Mouse (Mus musculus) midbrain, embryonic 11.5 days (tissue): ENCODE results near the gene Sbf2. TPM values are rescaled to one million over a fixed set of nuclear protein-coding genes. Genes with fewer than 3 reads are reported as not detected.
A peak's percentile ranks its signal among the peaks of the same experiment; 100 is the strongest.

ENCODE experiments used
- ATAC-seq: fragments of 200-750 bp; cut with Nextera tagmentation; 2 replicates; pipeline ENCODE4 v1.8.0; 2017; ENCODE audit warnings: moderate TSS enrichment, moderate library complexity; ENCODE audit not compliant: low FRiP score
- DNase-seq: peaks from one replicate; pipeline ENCODE4 v3.0.0; 2015; ENCODE audit warnings: low spot score; ENCODE audit errors: missing footprints
- H3K27ac ChIP-seq: fragments of 300-500 bp; sonication (generic); 2 replicates; pipeline ENCODE4 v1.5.1; 2014; ENCODE audit warnings: low read depth, low read length
- H3K27me3 ChIP-seq: fragments of 300-500 bp; sonication (generic); 2 replicates; pipeline ENCODE4 v1.6.1; 2014; ENCODE audit warnings: mild to moderate bottlenecking, low read length, moderate library complexity, mixed read lengths; ENCODE audit not compliant: control insufficient read depth, insufficient read depth
- H3K36me3 ChIP-seq: fragments of 300-500 bp; sonication (generic); 2 replicates; pipeline ENCODE4 v1.6.1; 2014; ENCODE audit warnings: mild to moderate bottlenecking, low read length, moderate library complexity, mixed read lengths; ENCODE audit not compliant: control insufficient read depth, insufficient read depth
- H3K4me1 ChIP-seq: fragments of 300-500 bp; sonication (generic); 2 replicates; pipeline ENCODE4 v1.6.1; 2014; ENCODE audit warnings: low read length; ENCODE audit not compliant: control insufficient read depth, insufficient read depth
- H3K4me2 ChIP-seq: fragments of 300-500 bp; sonication (generic); 2 replicates; pipeline ENCODE4 v1.6.1; 2014; ENCODE audit warnings: mild to moderate bottlenecking, moderate library complexity
- H3K4me3 ChIP-seq: fragments of 300-500 bp; sonication (generic); 2 replicates; pipeline ENCODE4 v1.5.1; 2014; ENCODE audit warnings: low read depth, low read length
- H3K9ac ChIP-seq: fragments of 300-500 bp; sonication (generic); 2 replicates; pipeline ENCODE4 v1.6.1; 2014; ENCODE audit warnings: low read length
- H3K9me3 ChIP-seq: fragments of 300-500 bp; sonication (generic); 2 replicates; pipeline ENCODE4 v1.6.1; 2016; ENCODE audit warnings: low read length; ENCODE audit not compliant: control insufficient read depth
- WGBS: fragments of 180-500 bp; shearing (Covaris S2); extraction: QIAGEN DNeasy Blood & Tissue Kit; methylation state at CpG from one replicate; pipeline ENCODE4 v1.1.7; 2014; 5-methylcytosine and 5-hydroxymethylcytosine counted together
- polyA plus RNA-seq: library from polyadenylated mRNA; unstranded; fragments of >200 nt; fragmentation: Nextera tagmentation; extraction: Ambion mirVana; gene quantifications from 2 replicates; pipeline ENCODE4 v1.2.1, GENCODE M21; 2014

Sbf2 gene
- polyA plus RNA-seq, 1 experiment from 2014 or later, result 34.6 TPM

DNA sequence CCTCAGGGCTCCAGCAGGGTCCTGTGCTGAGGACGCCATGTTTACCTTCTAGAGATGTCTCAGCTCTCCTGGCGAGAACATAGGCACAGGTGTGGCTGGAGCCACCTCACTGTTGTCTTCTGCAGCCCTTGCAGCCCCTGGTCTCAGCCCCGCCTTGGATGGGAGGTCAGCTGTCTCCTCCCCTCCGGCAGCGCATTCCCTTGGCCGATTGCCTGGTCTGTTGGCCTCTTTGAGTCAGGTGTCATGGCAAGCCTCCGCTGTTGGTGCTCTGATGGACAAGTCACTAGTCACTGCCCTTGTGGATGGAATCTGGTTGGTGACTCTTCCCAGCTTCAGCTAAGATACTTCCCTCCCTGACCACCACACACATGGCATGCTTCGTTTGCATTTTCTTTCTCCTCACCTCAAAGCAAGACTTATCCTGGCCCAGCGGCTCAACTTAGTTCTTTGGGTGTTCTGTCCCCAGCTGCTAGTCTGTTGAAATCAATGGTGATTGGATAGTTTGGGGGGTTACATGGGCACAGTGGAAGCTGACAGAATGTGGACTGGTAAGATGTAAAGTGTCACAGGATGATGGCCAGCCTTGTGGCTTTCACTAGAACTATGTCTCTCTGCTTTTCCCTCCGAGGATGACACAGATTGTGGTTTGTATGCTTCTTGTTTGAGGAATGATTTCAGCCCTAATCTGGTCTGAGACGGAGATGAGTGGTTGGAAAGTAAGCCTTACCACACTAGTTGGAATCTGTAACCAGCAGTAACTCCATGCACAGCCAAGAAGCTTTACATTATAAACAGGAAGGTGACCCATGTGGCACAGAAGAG, 333.1 kb downstream of the Sbf2 start:
- H3K4me3 ChIP-seq, result no peak overlapping the region
- no peak overlapping the region for H3K27ac ChIP-seq
- WGBS, result 93% methylated on average over 11 of the region's 11 CpGs
- H3K4me2 ChIP-seq, result no peak overlapping the region
- DNase-seq, result peak; percentile 70
- H3K27me3 ChIP-seq, result no peaks in the 10 kb centered on the region
- no peaks in the 10 kb centered on the region for H3K4me1 ChIP-seq
- peaks cover 3% of the 10 kb centered on the region; the same call in 1 of the 2 replicates for H3K36me3 ChIP-seq
- no peak overlapping the region for H3K9ac ChIP-seq
- no peaks in the 10 kb centered on the region for H3K9me3 ChIP-seq
- no peak for ATAC-seq

DNA sequence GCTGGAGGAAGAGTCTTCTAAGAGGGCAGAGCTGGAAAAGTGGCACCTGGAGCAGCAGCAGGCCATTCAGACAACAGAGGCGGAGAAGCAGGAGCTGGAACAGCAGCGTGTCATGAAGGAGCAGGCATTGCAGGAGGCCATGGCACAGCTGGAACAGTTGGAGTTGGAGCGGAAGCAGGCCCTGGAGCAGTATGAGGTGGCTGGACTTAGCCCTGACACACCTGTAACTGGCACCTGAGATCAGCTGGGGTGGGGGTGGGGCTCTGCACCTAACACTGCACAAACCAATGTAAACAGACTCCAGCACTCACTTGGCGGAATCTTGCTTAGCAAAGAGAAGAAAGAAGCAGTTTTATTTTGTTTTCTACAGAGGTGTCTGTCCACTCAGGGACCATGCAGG, 335.5 kb downstream of the Sbf2 start:
- no peaks in the 10 kb centered on the region for H3K4me1 ChIP-seq
- no peak overlapping the region for H3K27ac ChIP-seq
- no peaks in the 10 kb centered on the region for H3K9me3 ChIP-seq
- no peak overlapping the region for H3K4me3 ChIP-seq
- peaks cover 4% of the 10 kb centered on the region; the same call in 1 of the 2 replicates for H3K36me3 ChIP-seq
- no peak overlapping the region for H3K9ac ChIP-seq
- no peak overlapping the region for H3K4me2 ChIP-seq
- no peak for ATAC-seq
- 94% methylated on average over 4 of the region's 4 CpGs for WGBS
- H3K27me3 ChIP-seq, result no peaks in the 10 kb centered on the region
- no peak for DNase-seq

DNA sequence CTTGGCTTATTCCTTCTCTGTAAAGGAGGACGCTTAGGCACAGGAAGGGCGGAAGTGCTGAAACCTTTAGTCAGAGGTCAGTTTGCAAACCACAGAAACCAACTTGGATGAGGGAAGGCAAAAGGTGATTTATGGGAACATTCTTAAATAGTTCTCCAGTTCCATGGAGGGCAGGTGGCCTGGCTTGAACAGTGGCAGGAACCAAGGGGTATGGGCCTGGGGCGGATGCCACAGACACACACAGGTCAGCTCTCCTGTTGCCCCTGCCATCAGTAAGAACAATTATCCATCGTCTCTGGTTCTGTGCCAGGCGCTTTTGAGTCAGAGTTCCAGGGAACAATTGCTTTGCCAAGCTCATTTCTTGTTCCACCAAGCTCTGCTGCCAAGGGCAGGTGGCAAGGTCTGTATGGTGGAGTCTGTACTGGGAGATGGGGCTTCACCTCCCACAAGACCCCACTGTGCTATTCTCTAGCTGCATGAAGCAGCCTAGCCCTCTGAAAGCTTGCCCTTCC, 336.9 kb downstream of the Sbf2 start:
- no peak overlapping the region for H3K27ac ChIP-seq
- no peak overlapping the region for H3K4me2 ChIP-seq
- H3K36me3 ChIP-seq, result peaks cover 4% of the 10 kb centered on the region; the same call in 1 of the 2 replicates
- DNase-seq (no peak), ATAC-seq (no peak)
- no peak overlapping the region for H3K4me3 ChIP-seq
- WGBS, result 88% methylated on average over 5 of the region's 5 CpGs
- no peak overlapping the region for H3K9ac ChIP-seq
- H3K27me3 ChIP-seq, result no peaks in the 10 kb centered on the region
- H3K9me3 ChIP-seq, result no peaks in the 10 kb centered on the region
- H3K4me1 ChIP-seq, result no peaks in the 10 kb centered on the region

DNA sequence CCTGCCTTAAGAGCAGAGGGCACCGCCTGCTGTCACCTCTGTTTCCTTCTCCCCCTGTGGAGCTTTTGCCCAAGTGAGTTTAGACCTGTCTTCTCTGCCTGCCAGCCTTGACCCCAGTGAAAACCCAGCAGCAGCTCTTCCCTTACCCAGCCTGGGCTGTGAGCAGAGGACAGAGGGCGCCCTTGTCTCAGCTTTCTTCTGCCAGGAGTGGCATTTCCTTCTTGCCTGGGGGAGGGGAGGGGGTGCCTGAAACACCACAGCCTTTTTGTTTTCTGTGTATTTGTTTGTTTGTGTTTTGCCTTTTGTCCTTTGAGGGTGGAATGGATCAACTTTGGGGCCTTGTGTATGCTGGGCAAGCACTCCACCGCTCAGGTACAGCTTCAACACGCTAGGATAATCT, 342.3 kb downstream of the Sbf2 start:
- H3K27me3 ChIP-seq, result no peaks in the 10 kb centered on the region
- H3K36me3 ChIP-seq, result peaks cover 2% of the 10 kb centered on the region; the same call in 1 of the 2 replicates
- H3K4me3 ChIP-seq, result no peak overlapping the region
- ATAC-seq (no peak), DNase-seq (no peak)
- no peaks in the 10 kb centered on the region for H3K4me1 ChIP-seq
- H3K4me2 ChIP-seq, result no peak overlapping the region
- 76% methylated on average over 4 of the region's 4 CpGs for WGBS
- no peak overlapping the region for H3K27ac ChIP-seq
- no peak overlapping the region for H3K9ac ChIP-seq
- no peaks in the 10 kb centered on the region for H3K9me3 ChIP-seq

DNA sequence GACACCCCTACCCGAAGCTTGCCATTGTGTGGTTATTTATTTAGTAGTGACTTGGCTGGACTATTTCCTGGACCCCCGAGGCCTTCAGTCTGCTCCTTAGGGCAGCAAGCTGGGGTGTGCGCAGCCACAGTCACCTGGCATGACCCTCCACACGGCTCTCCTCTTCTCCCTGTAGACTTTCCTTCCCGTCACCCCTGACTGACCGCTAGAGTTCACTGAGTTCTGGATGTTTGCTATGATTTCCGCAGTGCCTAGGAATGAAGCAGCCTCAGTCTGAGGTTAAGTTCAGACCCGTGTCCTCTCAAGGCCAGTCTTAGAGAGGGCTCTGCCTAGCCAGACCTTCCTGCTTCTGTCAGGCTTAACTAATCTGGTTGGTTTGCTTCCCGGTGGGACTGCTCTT, 342.9 kb downstream of the Sbf2 start:
- no peaks in the 10 kb centered on the region for H3K27me3 ChIP-seq
- H3K4me2 ChIP-seq, result no peak overlapping the region
- no peak overlapping the region for H3K27ac ChIP-seq
- H3K36me3 ChIP-seq, result peaks cover 2% of the 10 kb centered on the region; the same call in 1 of the 2 replicates
- no peaks in the 10 kb centered on the region for H3K9me3 ChIP-seq
- DNase-seq, result no peak
- H3K4me1 ChIP-seq, result no peaks in the 10 kb centered on the region
- no peak overlapping the region for H3K9ac ChIP-seq
- WGBS, result 69% methylated on average over 9 of the region's 9 CpGs
- ATAC-seq, result no peak
- no peak overlapping the region for H3K4me3 ChIP-seq

DNA sequence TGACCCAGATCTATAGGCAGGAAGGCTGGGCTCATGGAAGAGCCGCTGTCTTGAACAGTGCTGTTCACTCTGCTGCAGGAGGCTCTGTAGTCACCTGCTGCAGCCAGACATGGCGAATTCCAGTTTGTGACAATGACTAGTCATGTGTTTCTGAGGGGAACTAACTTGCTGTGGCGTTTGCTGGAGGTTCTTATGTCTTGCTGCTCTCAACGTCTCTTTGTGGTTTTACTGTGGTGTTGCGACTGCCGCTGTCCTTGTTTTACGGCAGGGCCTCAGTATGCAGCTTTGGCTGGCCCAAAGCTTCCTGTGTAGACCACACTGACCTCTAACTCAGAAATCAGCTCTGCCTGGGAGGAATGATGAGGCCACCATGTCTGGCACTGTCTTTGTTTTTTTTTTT, 344.3 kb downstream of the Sbf2 start:
- DNase-seq, result no peak
- no peaks in the 10 kb centered on the region for H3K4me1 ChIP-seq
- H3K4me2 ChIP-seq, result no peak overlapping the region
- no peak overlapping the region for H3K27ac ChIP-seq
- no peak overlapping the region for H3K9ac ChIP-seq
- H3K4me3 ChIP-seq, result no peak overlapping the region
- WGBS, result 91% methylated on average over 7 of the region's 7 CpGs
- H3K36me3 ChIP-seq, result no peaks in the 10 kb centered on the region
- ATAC-seq, result no peak
- H3K27me3 ChIP-seq, result no peaks in the 10 kb centered on the region
- H3K9me3 ChIP-seq, result no peaks in the 10 kb centered on the region

DNA sequence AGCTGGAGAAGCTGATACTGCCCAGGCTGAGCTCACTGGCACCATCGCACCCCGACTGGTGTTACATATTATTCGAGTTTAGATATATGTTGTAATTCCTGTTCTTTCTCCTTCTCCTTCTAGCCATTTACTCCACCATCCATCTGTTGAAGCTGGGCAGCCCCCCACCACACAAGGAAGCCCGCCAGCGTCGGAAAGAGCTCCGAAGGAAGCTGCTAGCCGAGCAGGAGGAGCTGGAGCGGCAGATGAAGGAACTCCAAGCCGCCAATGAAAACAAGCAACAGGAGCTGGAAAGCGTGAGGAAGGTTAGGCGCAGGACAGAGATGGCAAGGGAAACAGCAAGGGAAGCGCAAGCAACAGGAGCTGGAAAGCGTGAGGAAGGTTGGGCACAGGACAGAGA, 344.9 kb downstream of the Sbf2 start:
- Histone ChIP-seq H3K4me1 (no peaks in the 10 kb centered on the region), H3K27me3 (no peaks in the 10 kb centered on the region), H3K4me3 (no peak overlapping the region), H3K4me2 (no peak overlapping the region), H3K36me3 (no peaks in the 10 kb centered on the region), H3K9me3 (no peaks in the 10 kb centered on the region), H3K27ac (no peak overlapping the region), H3K9ac (no peak overlapping the region)
- WGBS, result 94% methylated on average over 14 of the region's 14 CpGs
- no peak for ATAC-seq
- DNase-seq, result no peak

DNA sequence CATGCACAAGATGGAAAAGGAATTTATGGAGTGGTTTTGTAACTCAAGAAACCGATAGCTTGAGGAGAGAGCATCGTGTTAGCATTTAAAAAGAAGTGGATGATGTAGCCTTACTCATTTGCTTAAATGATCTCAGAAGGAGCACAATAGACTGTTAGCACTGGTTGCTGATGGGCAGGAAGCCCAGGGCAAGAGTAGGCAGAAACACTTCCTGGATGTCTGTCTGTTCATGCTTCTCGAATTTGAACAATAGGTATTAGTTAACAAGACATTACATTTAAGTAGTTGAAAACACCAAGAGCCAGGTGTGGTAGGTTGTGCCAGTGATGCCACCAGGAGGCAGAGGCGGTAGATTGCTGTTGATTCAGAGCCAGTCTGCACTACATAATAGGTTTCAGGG, 346.2 kb downstream of the Sbf2 start:
- Histone ChIP-seq H3K9me3 (no peaks in the 10 kb centered on the region), H3K27ac (no peak overlapping the region), H3K9ac (no peak overlapping the region), H3K4me3 (no peak overlapping the region), H3K27me3 (no peaks in the 10 kb centered on the region), H3K4me2 (no peak overlapping the region), H3K36me3 (no peaks in the 10 kb centered on the region), H3K4me1 (no peaks in the 10 kb centered on the region)
- DNase-seq, result no peak
- no peak for ATAC-seq
- WGBS, result 90% methylated on average over 4 of the region's 4 CpGs

DNA sequence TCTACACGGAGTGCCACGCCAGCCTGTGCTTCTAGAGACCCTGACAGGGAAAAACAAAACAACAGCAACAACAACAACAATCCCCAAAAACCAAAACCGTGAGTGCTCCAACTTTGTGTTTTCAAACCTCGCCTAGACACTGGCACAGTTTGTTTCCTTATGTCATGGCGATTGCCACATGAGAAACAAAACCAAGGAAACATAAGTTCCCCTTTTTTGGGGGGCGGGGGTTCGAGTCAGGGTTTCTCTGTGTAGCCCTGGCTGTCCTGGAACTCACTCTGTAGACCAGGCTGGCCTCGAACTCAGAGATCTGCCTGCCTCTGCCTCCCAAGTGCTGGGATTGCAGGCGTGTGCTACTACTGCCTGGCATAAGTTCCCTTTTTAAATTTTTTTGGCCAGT, 346.7 kb downstream of the Sbf2 start:
- H3K4me3 ChIP-seq, result no peak overlapping the region
- no peaks in the 10 kb centered on the region for H3K9me3 ChIP-seq
- ATAC-seq (no peak), DNase-seq (no peak)
- no peaks in the 10 kb centered on the region for H3K4me1 ChIP-seq
- no peaks in the 10 kb centered on the region for H3K36me3 ChIP-seq
- no peak overlapping the region for H3K4me2 ChIP-seq
- 92% methylated on average over 9 of the region's 9 CpGs for WGBS
- H3K9ac ChIP-seq, result no peak overlapping the region
- no peaks in the 10 kb centered on the region for H3K27me3 ChIP-seq
- H3K27ac ChIP-seq, result no peak overlapping the region
